Mouse (Mus musculus): ENCODE results near the gene Wfdc10. TPM values are rescaled to one million over a fixed set of nuclear protein-coding genes. Genes with fewer than 3 reads are reported as not detected.
"Not testable (repeated sequence)": the region's sequence is repeated elsewhere in the genome, so short reads cannot be mapped to it uniquely, and the experiment has no call there.

Wfdc10 gene
- not detected in 2 replicates for polyA plus RNA-seq (2015; fragmentation: Nextera tagmentation; extraction: Ambion mirVana)

- TF ChIP-seq EP300 (IDR thresholded peaks at IDR 0.05; ENCODE audit: low read depth): no peak
- peak; percentile 84 for TF ChIP-seq CTCF (IDR thresholded peaks at IDR 0.05; ENCODE audit: low read depth)
- no peaks in the 10 kb centered on the region for H3K4me1 ChIP-seq (ENCODE audit: insufficient read depth)
- WGBS (ENCODE audit: insufficient replicate concordance): 16% methylated on average over 11 of the region's 11 CpGs
- ATAC-seq: no peak
- DNase-seq: peak; percentile 60
- H3K4me2 ChIP-seq (ENCODE audit: low read depth, low read length): no peak within 1 kb of the TSS
- H3K9me3 ChIP-seq (ENCODE audit: low read length): no peaks in the 10 kb centered on the region
- H3K4me3 ChIP-seq (ENCODE audit: low read depth, low read length): no peak within 1 kb of the TSS
- H3K36me3 ChIP-seq (replicated peaks; ENCODE audit: insufficient read depth, low read length): no peaks in the 10 kb centered on the region
- H3K9ac ChIP-seq (replicated peaks): no peak within 1 kb of the TSS
- no peak within 1 kb of the TSS for H3K27ac ChIP-seq (ENCODE audit: low read depth)
- H3K27me3 ChIP-seq (ENCODE audit: insufficient read depth, low read length): 0 out of 2 replicates have a peak, but pooled peaks cover 2% of the 10 kb centered on the region
Measured at GRCm38 (mm10) chr2:164655858-164656257, at the start of gene Wfdc10. TSS of gene Wfdc10 (plus strand) at chr2:164656046.

GRCm38 (mm10) chr2:164608781-164609180 lies 47.1 kb upstream of the Wfdc10 start:
- H3K9ac ChIP-seq (replicated peaks): no peak overlapping the region
- no peak overlapping the region for H3K4me3 ChIP-seq (ENCODE audit: low read depth, low read length)
- 64% methylated on average over 6 of the region's 6 CpGs for WGBS (ENCODE audit: insufficient replicate concordance)
- no peaks in the 10 kb centered on the region for H3K27me3 ChIP-seq (ENCODE audit: insufficient read depth, low read length)
- no peaks in the 10 kb centered on the region for H3K4me1 ChIP-seq (ENCODE audit: insufficient read depth)
- H3K36me3 ChIP-seq (replicated peaks; ENCODE audit: insufficient read depth, low read length): no peaks in the 10 kb centered on the region
- DNase-seq: no peak
- ATAC-seq: no peak
- H3K4me2 ChIP-seq (ENCODE audit: low read depth, low read length): no peak overlapping the region
- H3K27ac ChIP-seq (ENCODE audit: low read depth): no peak overlapping the region
- TF ChIP-seq CTCF (IDR thresholded peaks at IDR 0.05; ENCODE audit: low read depth) (no peak), EP300 (IDR thresholded peaks at IDR 0.05; ENCODE audit: low read depth) (no peak)
- no peaks in the 10 kb centered on the region for H3K9me3 ChIP-seq (ENCODE audit: low read length)

GRCm38 (mm10) chr2:164613471-164613870 lies 42.4 kb upstream of the Wfdc10 start, which contains the start of the genes Wfdc6b and Wfdc8:
TSS of gene Wfdc6b (plus strand) at chr2:164613522.
TSS of gene Wfdc8 (minus strand) at chr2:164613626.
- not testable (repeated sequence) for H3K4me2 ChIP-seq (ENCODE audit: low read depth, low read length); H3K27ac ChIP-seq (ENCODE audit: low read depth); H3K36me3 ChIP-seq (replicated peaks; ENCODE audit: insufficient read depth, low read length); DNase-seq; H3K9me3 ChIP-seq (ENCODE audit: low read length); ATAC-seq; H3K27me3 ChIP-seq (ENCODE audit: insufficient read depth, low read length); H3K4me3 ChIP-seq (ENCODE audit: low read depth, low read length); H3K9ac ChIP-seq (replicated peaks); H3K4me1 ChIP-seq (ENCODE audit: insufficient read depth)
- WGBS (ENCODE audit: insufficient replicate concordance): 56% methylated on average over 8 of the region's 8 CpGs

- Histone ChIP-seq H3K4me1 (ENCODE audit: insufficient read depth) (no peaks in the 10 kb centered on the region), H3K4me2 (ENCODE audit: low read depth, low read length) (no peak overlapping the region), H3K9ac (replicated peaks) (no peak overlapping the region), H3K27me3 (ENCODE audit: insufficient read depth, low read length) (no peaks in the 10 kb centered on the region), H3K27ac (ENCODE audit: low read depth) (no peak overlapping the region), H3K4me3 (ENCODE audit: low read depth, low read length) (no peak overlapping the region), H3K9me3 (ENCODE audit: low read length) (no peaks in the 10 kb centered on the region), H3K36me3 (replicated peaks; ENCODE audit: insufficient read depth, low read length) (no peaks in the 10 kb centered on the region)
- 90% methylated on average over 3 of the region's 3 CpGs for WGBS (ENCODE audit: insufficient replicate concordance)
- DNase-seq (no peak), ATAC-seq (no peak)
- TF ChIP-seq EP300 (IDR thresholded peaks at IDR 0.05; ENCODE audit: low read depth) (no peak), CTCF (IDR thresholded peaks at IDR 0.05; ENCODE audit: low read depth) (no peak)
Measured at GRCm38 (mm10) chr2:164615386-164615785, 40.5 kb upstream of the Wfdc10 start.

GRCm38 (mm10) chr2:164619050-164619449 lies 36.8 kb upstream of the Wfdc10 start:
- H3K9me3 ChIP-seq (ENCODE audit: low read length): no peaks in the 10 kb centered on the region
- TF ChIP-seq EP300 (IDR thresholded peaks at IDR 0.05; ENCODE audit: low read depth) (no peak), CTCF (IDR thresholded peaks at IDR 0.05; ENCODE audit: low read depth) (no peak)
- ATAC-seq: no peak
- H3K4me2 ChIP-seq (ENCODE audit: low read depth, low read length): no peak overlapping the region
- no peak overlapping the region for H3K27ac ChIP-seq (ENCODE audit: low read depth)
- no peak overlapping the region for H3K9ac ChIP-seq (replicated peaks)
- no peak for DNase-seq
- 72% methylated on average over 5 of the region's 5 CpGs for WGBS (ENCODE audit: insufficient replicate concordance)
- no peaks in the 10 kb centered on the region for H3K27me3 ChIP-seq (ENCODE audit: insufficient read depth, low read length)
- no peaks in the 10 kb centered on the region for H3K36me3 ChIP-seq (replicated peaks; ENCODE audit: insufficient read depth, low read length)
- no peaks in the 10 kb centered on the region for H3K4me1 ChIP-seq (ENCODE audit: insufficient read depth)
- H3K4me3 ChIP-seq (ENCODE audit: low read depth, low read length): no peak overlapping the region

- ATAC-seq (no peak), DNase-seq (no peak)
- WGBS (ENCODE audit: insufficient replicate concordance): 74% methylated on average over 4 of the region's 4 CpGs
- Histone ChIP-seq H3K4me2 (ENCODE audit: low read depth, low read length) (no peak overlapping the region), H3K27me3 (ENCODE audit: insufficient read depth, low read length) (no peaks in the 10 kb centered on the region), H3K9ac (replicated peaks) (no peak overlapping the region), H3K27ac (ENCODE audit: low read depth) (no peak overlapping the region), H3K9me3 (ENCODE audit: low read length) (no peaks in the 10 kb centered on the region), H3K4me1 (ENCODE audit: insufficient read depth) (no peaks in the 10 kb centered on the region), H3K4me3 (ENCODE audit: low read depth, low read length) (no peak overlapping the region), H3K36me3 (replicated peaks; ENCODE audit: insufficient read depth, low read length) (no peaks in the 10 kb centered on the region)
- TF ChIP-seq CTCF (IDR thresholded peaks at IDR 0.05; ENCODE audit: low read depth) (0 out of 2 replicates have a peak, but pooled peaks have one; percentile 7), EP300 (IDR thresholded peaks at IDR 0.05; ENCODE audit: low read depth) (no peak)
Measured at GRCm38 (mm10) chr2:164621775-164622174, 34.1 kb upstream of the Wfdc10 start.

- Histone ChIP-seq H3K4me3 (ENCODE audit: low read depth, low read length) (no peak overlapping the region), H3K27ac (ENCODE audit: low read depth) (no peak overlapping the region), H3K36me3 (replicated peaks; ENCODE audit: insufficient read depth, low read length) (no peaks in the 10 kb centered on the region), H3K4me2 (ENCODE audit: low read depth, low read length) (no peak overlapping the region), H3K9ac (replicated peaks) (no peak overlapping the region), H3K9me3 (ENCODE audit: low read length) (no peaks in the 10 kb centered on the region), H3K4me1 (ENCODE audit: insufficient read depth) (no peaks in the 10 kb centered on the region), H3K27me3 (ENCODE audit: insufficient read depth, low read length) (no peaks in the 10 kb centered on the region)
- DNase-seq: no peak
- TF ChIP-seq CTCF (IDR thresholded peaks at IDR 0.05; ENCODE audit: low read depth) (peak; percentile 49), EP300 (IDR thresholded peaks at IDR 0.05; ENCODE audit: low read depth) (no peak)
- WGBS (ENCODE audit: insufficient replicate concordance): 69% methylated on average over 9 of the region's 9 CpGs
- ATAC-seq: no peak
Measured at GRCm38 (mm10) chr2:164635266-164635665, 20.6 kb upstream of the Wfdc10 start.
